Mouse (Mus musculus) heart, adult 2 months (tissue): ENCODE measurements around the gene Lgals9. TPM values are rescaled to one million over a fixed set of nuclear protein-coding genes. Genes with fewer than 3 reads are reported as not detected.

Experiments used
- DNase-seq, 2 experiments: peaks; one replicate each; pipeline ENCODE4 v3.0.0; 2021
- H3K27ac ChIP-seq: fragments of 200-600 bp; 2 replicates; pipeline ENCODE4 v1.8.1; 2022
- H3K27me3 ChIP-seq: fragments of 200-500 bp; 2 replicates; pipeline ENCODE4 v1.6.1; 2012; ENCODE audit warnings: mild to moderate bottlenecking, low read length, inconsistent platforms, mixed read lengths; ENCODE audit not compliant: control insufficient read depth, insufficient read depth
- H3K36me3 ChIP-seq: fragments of 200-500 bp; 2 replicates; pipeline ENCODE4 v1.6.1; 2012; ENCODE audit warnings: low read length, inconsistent platforms; ENCODE audit not compliant: control insufficient read depth, insufficient read depth
- H3K4me1 ChIP-seq: fragments of 200-500 bp; 2 replicates; pipeline ENCODE4 v1.6.1; 2011; ENCODE audit warnings: low read length; ENCODE audit not compliant: control insufficient read depth, insufficient read depth
- H3K4me3 ChIP-seq: fragments of 200-600 bp; 2 replicates; pipeline ENCODE4 v1.8.1; 2022
- H3K79me2 ChIP-seq: fragments of 200-500 bp; replicated peaks from 2 replicates; pipeline ENCODE4 v1.6.1; 2012; ENCODE audit warnings: mild to moderate bottlenecking, inconsistent platforms, low read length, moderate library complexity, mixed read lengths; ENCODE audit not compliant: control insufficient read depth, insufficient read depth
- H3K9ac ChIP-seq: fragments of 200-500 bp; 2 replicates; pipeline ENCODE4 v1.6.1; 2012; ENCODE audit warnings: low read depth, mild to moderate bottlenecking, control low read depth, inconsistent platforms, low read length, mixed read lengths
- CTCF ChIP-seq: fragments of 200-600 bp; IDR thresholded peaks from 2 replicates; pipeline ENCODE4 v1.8.1; 2022; ENCODE audit warnings: antibody characterized with exemption, mild to moderate bottlenecking, moderate library complexity
- EP300 ChIP-seq: fragments of 200-500 bp; IDR thresholded peaks from 2 replicates; pipeline ENCODE4 v1.6.1; 2011; ENCODE audit warnings: low read depth, low read length, control low read depth; ENCODE audit not compliant: insufficient read depth
- POLR2A ChIP-seq: fragments of 200-500 bp; IDR thresholded peaks from 2 replicates; pipeline ENCODE4 v1.6.1; 2011; ENCODE audit warnings: mild to moderate bottlenecking, low read depth, low read length, control low read depth; ENCODE audit not compliant: insufficient read depth
- WGBS: fragments of 180-500 bp; shearing (Covaris S2); methylation state at CpG from one replicate; pipeline ENCODE4 v1.1.7; 2018; 5-methylcytosine and 5-hydroxymethylcytosine counted together
- intact Hi-C: fragments of 180-260 bp; cut with DNase I; formaldehyde crosslinking; loops from one replicate; pipeline ENCODE4 v1.15.1; 2025
- long read RNA-seq: library from polyadenylated mRNA; stranded (forward); transcript quantifications from one replicate; pipeline ENCODE4 v2.0.0, GENCODE M21; 2021
- polyA plus RNA-seq: library from polyadenylated mRNA; depleted of rRNA; stranded (reverse); fragments of >200 nt; gene quantifications from 2 replicates; pipeline ENCODE4 v1.2.3, GENCODE M21; 2012; rRNA removed
- total RNA-seq, 2 experiments: library from RNA; stranded (reverse); gene quantifications; 2 replicates each; pipeline ENCODE4 v1.2.3; 2021

The Lgals9 gene
- total RNA-seq: 10 to 100 TPM; 20.7 to 23.1 TPM
- polyA plus RNA-seq: 49.5 and 93.4 TPM in 2 replicates
- long read RNA-seq, transcript Lgals9-202 (10 exons, 1,520 nt): major isoform, 13 of 18 reads
- long read RNA-seq, partial matches to known transcripts: 5 of 18 reads
- long read RNA-seq, other reads (novel, unspliced or antisense): 0 of 18 reads

- Histone ChIP-seq H3K27ac (peak within 1 kb of the TSS; percentile 92), H3K9ac (peak within 1 kb of the TSS; percentile 57), H3K4me1 (peaks cover 17% of the 10 kb centered on the region), H3K36me3 (no peaks in the 10 kb centered on the region; the same call in 1 of the 2 replicates), H3K4me3 (peak within 1 kb of the TSS; percentile 72), H3K79me2 (peaks cover 2% of the 10 kb centered on the region; the same call in 1 of the 2 replicates), H3K27me3 (no peaks in the 10 kb centered on the region)
- intact Hi-C loops: loop anchor here (1.0 to 5.0 kb wide), 2 partner anchors 18 to 33 kb away; no protein-coding TSS in a partner anchor
- WGBS: 23% methylated on average over 10 of the region's 10 CpGs
- peak; percentile 81 to 89 for DNase-seq
- TF ChIP-seq CTCF: no peak
- peak; percentile 81; the same call in 1 of the 2 replicates for TF ChIP-seq EP300
- peak; percentile 99 for TF ChIP-seq POLR2A
These were observed at the start of gene Lgals9 for GRCm38 (mm10) chr11:78984483-78985177. Gene Lgals9 (minus strand): TSS chr11:78984946.

- no peak overlapping the region for H3K4me3 ChIP-seq
- no peaks in the 10 kb centered on the region for H3K27me3 ChIP-seq
- no peaks in the 10 kb centered on the region for H3K79me2 ChIP-seq
- intact Hi-C loops: loop anchor here (5.0 kb wide), 2 partner anchors 259 to 364 kb away; no protein-coding TSS in a partner anchor
- peaks cover 2% of the 10 kb centered on the region; the same call in 1 of the 2 replicates for H3K4me1 ChIP-seq
- no peak overlapping the region for H3K9ac ChIP-seq
- no peak for DNase-seq
- TF ChIP-seq CTCF (no peak), POLR2A (no peak)
- no peak overlapping the region for H3K27ac ChIP-seq
- 90% methylated on average over 11 of the region's 11 CpGs for WGBS
- H3K36me3 ChIP-seq: no peaks in the 10 kb centered on the region
These were observed 48.9 kb upstream of the Lgals9 start for GRCm38 (mm10) chr11:79033636-79034035.

- no peak for DNase-seq
- Histone ChIP-seq H3K9ac (no peak overlapping the region), H3K36me3 (no peaks in the 10 kb centered on the region), H3K27ac (no peak overlapping the region), H3K27me3 (no peaks in the 10 kb centered on the region), H3K4me1 (peaks cover 2% of the 10 kb centered on the region; the same call in 1 of the 2 replicates), H3K4me3 (no peak overlapping the region), H3K79me2 (no peaks in the 10 kb centered on the region)
- WGBS: 85% methylated on average over 12 of the region's 12 CpGs
- intact Hi-C loops: loop anchor here (5.0 kb wide), 2 partner anchors 259 to 364 kb away; no protein-coding TSS in a partner anchor
- no peak for TF ChIP-seq EP300
- no peak for TF ChIP-seq CTCF
- TF ChIP-seq POLR2A: no peak
These were observed 48.3 kb upstream of the Lgals9 start for GRCm38 (mm10) chr11:79033021-79033420.

GRCm38 (mm10) chr11:79031452-79031746 is 46.7 kb upstream of the Lgals9 start:
- intact Hi-C loops: loop anchor here (2.0 to 5.0 kb wide), 6 partner anchors 81 to 366 kb away; partner anchors contain the start of gene Ksr1
- DNase-seq: peak in 1 of 2 experiments; percentile 30
- Histone ChIP-seq H3K27me3 (no peaks in the 10 kb centered on the region), H3K27ac (peak overlapping the region; percentile 19), H3K79me2 (no peaks in the 10 kb centered on the region), H3K36me3 (no peaks in the 10 kb centered on the region), H3K9ac (no peak overlapping the region), H3K4me3 (no peak overlapping the region), H3K4me1 (peaks cover 2% of the 10 kb centered on the region; the same call in 1 of the 2 replicates)
- no peak for TF ChIP-seq CTCF
- TF ChIP-seq EP300: no peak
- no peak for TF ChIP-seq POLR2A
- WGBS: 45% methylated on average over 5 of the region's 5 CpGs

GRCm38 (mm10) chr11:79030570-79031451 is 46.1 kb upstream of the Lgals9 start:
- DNase-seq: peak; percentile 81 to 92
- TF ChIP-seq EP300 (peak; percentile 97), POLR2A (no peak), CTCF (peak; percentile 99)
- Histone ChIP-seq H3K79me2 (no peaks in the 10 kb centered on the region), H3K27ac (peak overlapping the region; percentile 19; the same call in 1 of the 2 replicates), H3K4me1 (peaks cover 2% of the 10 kb centered on the region; the same call in 1 of the 2 replicates), H3K4me3 (no peak overlapping the region), H3K36me3 (no peaks in the 10 kb centered on the region), H3K27me3 (no peaks in the 10 kb centered on the region), H3K9ac (no peak overlapping the region)
- 42% methylated on average over 19 of the region's 19 CpGs for WGBS
- intact Hi-C loops: loop anchor here (1.0 to 5.0 kb wide), 7 partner anchors 82 to 366 kb away; partner anchors contain the start of gene Ksr1
